Mouse (Mus musculus): ENCODE results near the gene Dand5.

DNA sequence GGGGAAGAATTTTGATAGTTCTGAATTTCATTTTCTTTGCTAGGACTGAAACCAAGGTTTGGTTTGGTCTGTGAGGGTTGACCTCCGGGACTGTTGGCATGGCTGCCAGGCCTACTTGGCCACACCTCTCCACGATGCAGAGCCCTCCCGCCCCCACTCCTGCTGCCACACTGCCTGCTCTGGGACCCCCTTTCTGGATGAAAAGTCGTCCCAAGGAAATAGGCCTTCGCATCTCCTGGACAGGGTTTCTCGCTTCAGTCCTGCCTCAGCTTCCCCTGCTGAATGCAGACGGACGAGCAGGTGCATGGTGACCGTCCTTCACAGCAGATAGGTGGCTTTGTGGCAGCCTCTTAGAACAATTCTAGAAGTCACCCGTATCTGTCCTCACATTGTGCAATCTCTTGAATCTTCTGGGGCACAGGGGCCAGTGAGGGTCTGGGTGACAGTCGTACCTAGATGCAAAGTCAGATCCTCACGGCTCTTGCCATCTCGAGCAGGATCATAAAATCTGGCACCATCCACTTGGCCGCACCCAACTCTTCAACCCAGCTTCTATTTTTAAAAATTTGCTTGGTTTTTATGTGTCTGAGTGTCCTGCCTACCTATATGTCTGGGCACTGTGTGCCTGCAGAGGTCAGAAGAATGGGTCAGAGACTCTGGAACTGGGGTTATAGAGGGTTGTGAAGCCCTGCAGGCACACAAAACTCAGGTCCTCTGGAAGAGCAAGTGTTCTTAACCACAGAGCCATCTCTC lies 54.1 kb downstream of the Dand5 start:
- TF ChIP-seq CTCF (IDR thresholded peaks at IDR 0.05; ENCODE audit: borderline replicate concordance, control insufficient read depth, extremely low read depth, insufficient read depth, low read length, poor library complexity) (no peak), POLR2A (IDR thresholded peaks at IDR 0.05; ENCODE audit: control insufficient read depth, extremely low read depth, insufficient read depth, low read length, poor library complexity) (no peak)
